Mouse (Mus musculus): ENCODE measurements at regions not wholly inside any gene's neighbourhood (a gene's known extent, or its start where the extent isn't known, plus 50 kb on each side); places are given as distances from the start of the nearest gene placed in this dataset.

DNA sequence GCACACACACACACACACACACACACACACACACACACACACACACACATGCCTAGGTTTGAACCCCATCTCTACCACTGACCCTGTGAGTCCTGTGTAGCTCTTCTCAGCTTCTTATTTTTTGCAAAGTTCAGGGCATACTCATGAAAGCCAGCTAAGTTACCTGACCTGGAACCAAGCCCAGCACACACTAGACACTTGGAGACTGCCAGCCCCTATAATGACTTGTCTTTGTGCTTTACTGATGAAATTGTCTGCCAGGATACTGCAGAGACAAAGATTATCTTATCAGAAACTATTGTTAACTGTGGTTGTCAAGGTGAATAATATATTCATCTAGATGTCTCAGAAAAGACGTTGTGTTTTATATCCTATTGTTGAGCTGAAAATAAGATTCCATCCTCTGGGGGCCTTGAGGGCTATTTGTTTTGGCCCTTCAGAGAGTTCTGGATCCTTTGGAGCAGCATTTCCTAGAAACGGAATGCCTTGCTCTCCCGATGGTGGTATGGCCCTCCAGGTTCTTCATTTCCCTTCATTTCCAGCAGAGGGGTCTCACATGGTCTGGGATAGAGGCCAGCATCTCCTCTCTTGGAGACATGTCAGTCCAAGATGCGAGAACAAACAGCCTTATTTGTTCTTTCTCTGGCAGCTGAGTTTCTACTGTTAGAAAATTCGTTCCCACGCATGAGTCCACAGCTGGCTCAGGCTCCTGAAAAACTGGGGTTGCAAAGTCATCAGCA lies 402.6 kb downstream of the Tns1 start:
- no peak for TF ChIP-seq GATA1 (IDR thresholded peaks at IDR 0.05; ENCODE audit: low read length)

DNA sequence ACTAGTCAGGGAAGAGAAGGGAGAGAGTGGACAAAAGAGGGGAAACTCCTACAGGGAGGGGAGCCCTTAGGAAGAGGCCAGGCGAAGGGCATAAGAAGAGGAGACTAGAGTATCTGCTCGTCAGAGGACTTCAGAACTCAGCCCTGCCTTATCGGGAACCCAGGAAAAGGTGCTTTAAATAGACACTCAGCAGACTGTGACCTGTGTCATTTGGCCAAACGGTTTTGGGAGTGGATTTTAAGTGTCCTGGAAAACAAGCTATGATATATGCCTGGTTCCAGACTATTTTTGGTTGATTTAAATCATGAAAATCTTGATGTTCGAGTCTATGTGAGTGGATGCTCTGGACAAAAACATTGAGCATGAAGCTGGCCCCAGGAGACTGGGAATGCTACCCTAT lies 405.8 kb downstream of the Tns1 start:
- TF ChIP-seq GATA1 (IDR thresholded peaks at IDR 0.05; ENCODE audit: low read length): no peak

DNA sequence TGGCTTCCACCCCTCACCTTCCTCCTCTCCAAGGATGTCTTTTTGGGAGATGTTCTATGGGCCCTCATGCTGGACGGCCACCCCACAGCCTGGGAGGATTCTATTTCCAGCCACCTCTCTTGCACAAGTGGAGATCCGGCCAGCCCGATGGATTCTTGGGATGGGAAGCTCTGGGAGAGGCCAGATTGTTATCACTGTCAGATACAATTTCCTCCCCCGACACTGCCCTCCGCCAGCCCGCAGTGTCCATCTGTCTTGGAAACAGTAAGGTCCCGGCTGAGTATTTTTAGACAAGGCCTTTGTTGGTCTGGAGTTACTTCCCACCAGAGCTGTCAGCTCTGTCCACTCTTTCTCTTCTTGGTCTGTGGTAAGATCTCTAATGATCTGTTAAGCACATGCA lies 406.8 kb downstream of the Tns1 start:
- TF ChIP-seq GATA1 (IDR thresholded peaks at IDR 0.05; ENCODE audit: low read length): no peak

- TF ChIP-seq GATA1 (IDR thresholded peaks at IDR 0.05; ENCODE audit: low read length): no peak
Observed at GRCm38 (mm10) chr1:73716901-73717300, 407.3 kb downstream of the Tns1 start.

- TF ChIP-seq GATA1 (IDR thresholded peaks at IDR 0.05; ENCODE audit: low read length): no peak
Observed at GRCm38 (mm10) chr1:73715571-73715970, 408.7 kb downstream of the Tns1 start.

- no peak for TF ChIP-seq GATA1 (IDR thresholded peaks at IDR 0.05; ENCODE audit: low read length)
Observed at GRCm38 (mm10) chr1:73702428-73702842, 421.8 kb downstream of the Tns1 start.

DNA sequence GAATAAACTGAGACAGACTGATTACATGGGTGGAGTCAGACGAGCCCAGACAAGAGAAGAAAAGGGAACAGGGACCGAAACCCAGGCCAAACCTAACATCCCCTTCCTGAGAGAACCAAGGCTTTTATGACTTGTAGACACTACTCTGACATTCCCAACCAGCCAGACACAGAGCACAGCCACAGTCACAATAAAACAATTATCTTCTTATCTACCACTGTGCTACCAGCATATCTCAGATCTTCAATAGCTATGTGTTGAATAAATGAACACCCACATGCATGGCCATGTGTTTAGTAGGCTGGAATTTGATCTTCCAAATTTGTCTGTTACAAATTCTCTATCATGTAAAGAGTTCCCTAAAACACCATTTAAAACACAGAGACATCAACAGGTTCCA lies 430.7 kb downstream of the Tns1 start:
- TF ChIP-seq GATA1 (IDR thresholded peaks at IDR 0.05; ENCODE audit: low read length): no peak

- no peak for TF ChIP-seq GATA1 (IDR thresholded peaks at IDR 0.05; ENCODE audit: low read length)
Observed at GRCm38 (mm10) chr1:73685734-73686133, 438.5 kb downstream of the Tns1 start.

GRCm38 (mm10) chr1:73685066-73685465 lies 439.2 kb downstream of the Tns1 start:
- TF ChIP-seq GATA1 (IDR thresholded peaks at IDR 0.05; ENCODE audit: low read length): no peak

- TF ChIP-seq GATA1 (IDR thresholded peaks at IDR 0.05; ENCODE audit: low read length): no peak
Observed at GRCm38 (mm10) chr1:73684166-73684565, 440.1 kb downstream of the Tns1 start.

DNA sequence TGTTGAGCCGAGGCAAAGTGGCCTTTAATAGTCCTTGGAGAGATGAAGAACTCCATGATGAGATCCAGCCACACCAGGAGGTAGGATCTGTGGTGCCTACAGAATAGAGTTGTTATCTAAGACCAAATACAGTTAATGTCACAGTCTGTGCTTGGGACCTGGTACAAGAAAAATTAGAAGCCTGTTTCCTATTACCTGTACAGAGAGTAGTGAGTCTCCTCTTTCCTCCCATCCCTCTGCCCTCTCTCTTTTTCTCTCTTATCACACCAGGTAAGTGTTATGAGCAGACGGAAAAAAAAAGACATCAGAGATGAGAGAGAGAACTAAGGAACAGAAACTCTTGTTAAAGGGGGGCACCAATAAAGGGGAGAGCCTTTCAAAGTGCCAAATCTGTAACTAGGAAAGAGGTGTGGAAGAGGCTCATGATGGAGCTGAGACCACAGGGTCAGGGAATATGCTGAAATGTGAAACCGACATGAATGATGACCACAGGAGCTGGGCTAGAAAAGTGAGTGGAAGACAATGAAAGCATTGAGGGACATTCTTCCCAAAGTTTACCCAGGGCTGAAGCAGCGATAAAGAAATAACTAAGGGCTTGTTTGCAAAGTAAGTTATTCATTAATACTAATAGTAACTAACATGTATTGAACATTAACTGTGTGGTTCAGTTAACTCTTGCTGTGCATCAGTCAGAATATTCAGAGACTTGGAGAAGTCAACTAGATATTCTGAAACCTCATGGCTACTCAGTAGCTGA lies 440.9 kb downstream of the Tns1 start:
- no peak for TF ChIP-seq GATA1 (IDR thresholded peaks at IDR 0.05; ENCODE audit: low read length)

DNA sequence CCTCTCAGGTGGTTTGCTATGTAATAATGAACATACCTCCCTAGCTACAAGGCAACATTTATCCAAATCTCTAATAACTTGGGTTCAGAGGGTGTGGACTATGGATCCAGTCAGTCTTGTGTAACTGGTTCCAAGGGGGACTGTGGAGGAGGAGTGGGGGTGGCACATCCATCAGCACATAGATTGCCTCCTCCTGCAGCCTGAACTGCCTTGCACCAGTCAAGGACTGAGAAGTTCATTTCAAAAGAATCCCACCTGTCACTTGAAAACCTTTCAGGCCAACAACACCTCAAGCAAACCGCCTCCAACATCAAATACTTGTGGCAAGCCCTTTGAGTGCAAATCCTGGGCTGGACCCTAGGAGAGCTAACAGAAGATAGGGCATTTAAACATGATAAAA lies 442.6 kb downstream of the Tns1 start:
- no peak for TF ChIP-seq GATA1 (IDR thresholded peaks at IDR 0.05; ENCODE audit: low read length)

DNA sequence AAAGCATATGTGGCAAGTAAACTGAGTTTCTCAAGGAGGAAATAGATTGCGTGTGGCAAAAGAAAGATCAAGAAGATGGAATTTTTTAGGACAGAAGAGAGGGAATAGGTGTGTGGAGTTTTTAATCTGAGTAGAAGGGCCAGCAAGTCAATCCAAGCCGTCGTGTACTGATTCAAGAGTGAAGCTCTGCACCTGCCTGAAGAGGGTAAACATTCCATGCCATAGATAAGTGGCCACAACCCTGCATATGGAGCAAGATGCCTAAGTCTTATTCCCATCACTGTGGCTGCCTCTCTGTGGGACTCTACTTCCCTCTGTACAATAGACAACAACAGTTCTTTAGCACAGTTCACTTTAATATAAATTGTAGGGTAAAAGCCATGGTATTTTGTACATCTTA lies 443.4 kb downstream of the Tns1 start:
- TF ChIP-seq GATA1 (IDR thresholded peaks at IDR 0.05; ENCODE audit: low read length): no peak

DNA sequence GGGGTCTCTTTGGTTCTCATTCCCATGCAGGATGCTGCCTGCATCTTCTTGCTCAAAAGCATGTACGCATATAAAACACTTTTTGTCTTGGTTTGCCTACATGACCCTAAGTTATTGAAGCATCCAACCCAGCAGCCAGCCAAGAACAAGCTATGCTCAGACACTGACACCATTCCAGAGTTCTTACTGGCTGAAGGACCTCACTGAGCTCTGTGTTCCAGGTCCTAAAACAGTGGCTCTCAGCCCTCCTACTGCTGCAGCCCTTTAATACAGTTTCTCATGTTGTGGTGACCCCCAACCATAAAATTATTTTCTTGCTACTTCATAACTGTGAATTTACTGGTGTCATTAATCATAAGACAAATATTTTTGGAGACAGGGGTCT lies 450.4 kb downstream of the Tns1 start:
- TF ChIP-seq GATA1 (IDR thresholded peaks at IDR 0.05; ENCODE audit: low read length): no peak

GRCm38 (mm10) chr1:73673191-73673850 lies 450.9 kb downstream of the Tns1 start:
- no peak for TF ChIP-seq GATA1 (IDR thresholded peaks at IDR 0.05; ENCODE audit: low read length)

DNA sequence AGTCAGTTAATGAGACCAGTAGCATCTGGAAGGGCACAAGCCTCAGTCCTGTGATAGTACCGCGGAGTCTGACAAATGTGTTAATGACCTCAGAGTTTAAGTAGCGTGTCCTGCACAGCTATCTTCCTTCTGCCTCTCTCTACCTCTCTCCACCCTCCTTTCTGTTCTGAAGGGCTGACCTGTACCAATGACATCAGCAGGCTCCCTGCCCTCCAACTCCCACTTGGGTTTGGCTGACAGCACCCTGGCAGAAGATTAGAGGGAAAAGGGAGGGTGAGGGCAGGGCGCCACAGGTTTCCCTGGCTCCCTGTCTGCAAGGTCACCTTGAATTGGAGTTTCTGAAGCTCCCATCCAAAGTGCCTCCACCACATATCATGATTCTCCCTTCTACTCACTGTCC lies 452.0 kb downstream of the Tns1 start:
- no peak for TF ChIP-seq GATA1 (IDR thresholded peaks at IDR 0.05; ENCODE audit: low read length)

All from G1E-ER4 (cell line).